Mouse (Mus musculus) right cerebral cortex, adult 2 months (tissue): ENCODE results near the gene Gm20388.
"Not testable (repeated sequence)": the region's sequence is repeated elsewhere in the genome, so short reads cannot be mapped to it uniquely, and the experiment has no call there.

Experiments used
- DNase-seq, 2 experiments: peaks; one replicate each; pipeline ENCODE4 v3.0.0; 2021 to 2022; ENCODE audit warnings: low spot score in 2 of 2

Gene Gm20388

DNA sequence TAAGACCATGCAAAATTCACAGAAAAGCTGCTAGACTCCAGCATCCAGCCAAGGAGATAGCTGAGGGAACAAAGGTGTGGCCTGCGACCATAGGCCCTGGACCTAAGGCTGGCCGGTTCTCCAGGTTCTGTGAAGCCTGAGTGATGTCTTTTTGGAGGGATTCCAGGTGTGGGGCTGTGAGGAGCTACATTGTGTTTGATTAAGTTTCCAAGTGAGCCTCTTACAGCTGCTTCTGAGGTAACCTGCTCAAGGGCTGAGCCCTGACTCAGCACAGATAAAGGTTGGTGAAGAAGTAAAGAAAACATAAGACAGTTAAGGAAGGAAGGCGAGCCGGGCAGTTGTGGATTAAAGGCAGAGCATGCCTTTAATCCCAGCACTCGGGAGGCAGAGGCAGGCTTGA is 3591.6 kb downstream of the Gm20388 start:
- DNase-seq: no peak

- no peak for DNase-seq
These were observed 3593.3 kb downstream of the Gm20388 start for GRCm38 (mm10) chr8:123503801-123504467.

DNA sequence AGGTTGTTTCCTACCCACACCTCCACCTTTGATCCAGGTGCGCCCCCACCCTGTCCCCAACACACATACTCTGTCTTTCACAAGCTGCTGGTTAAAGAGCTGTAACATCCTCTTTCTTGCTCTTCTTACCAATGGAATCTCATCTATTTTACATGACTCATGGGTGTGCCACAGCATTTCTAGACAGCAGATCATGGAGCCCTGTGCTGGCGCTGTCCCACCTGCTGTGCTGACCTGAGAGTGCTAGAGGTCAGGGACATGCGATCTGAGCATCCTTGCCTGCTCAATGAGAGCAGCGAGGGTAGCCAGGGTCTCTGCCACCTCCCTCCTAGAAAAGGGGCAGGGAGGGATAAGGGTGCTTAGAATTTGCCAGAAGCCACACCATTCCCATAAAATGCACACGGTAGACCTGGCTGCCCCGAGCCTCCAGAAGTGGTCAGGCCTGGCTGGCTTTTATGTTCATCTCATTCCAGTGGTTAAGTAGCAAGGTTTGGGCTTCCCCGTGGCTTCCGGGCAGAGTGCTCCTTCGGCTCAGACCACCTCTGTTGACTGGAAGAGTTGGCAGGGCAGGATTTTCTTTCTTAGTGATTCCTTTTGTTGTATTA is 3594.1 kb downstream of the Gm20388 start:
- DNase-seq: no peak

GRCm38 (mm10) chr8:123505267-123505666 is 3594.6 kb downstream of the Gm20388 start:
- no peak for DNase-seq

- DNase-seq: no peak
These were observed 3595.1 kb downstream of the Gm20388 start for GRCm38 (mm10) chr8:123505695-123506094.

DNA sequence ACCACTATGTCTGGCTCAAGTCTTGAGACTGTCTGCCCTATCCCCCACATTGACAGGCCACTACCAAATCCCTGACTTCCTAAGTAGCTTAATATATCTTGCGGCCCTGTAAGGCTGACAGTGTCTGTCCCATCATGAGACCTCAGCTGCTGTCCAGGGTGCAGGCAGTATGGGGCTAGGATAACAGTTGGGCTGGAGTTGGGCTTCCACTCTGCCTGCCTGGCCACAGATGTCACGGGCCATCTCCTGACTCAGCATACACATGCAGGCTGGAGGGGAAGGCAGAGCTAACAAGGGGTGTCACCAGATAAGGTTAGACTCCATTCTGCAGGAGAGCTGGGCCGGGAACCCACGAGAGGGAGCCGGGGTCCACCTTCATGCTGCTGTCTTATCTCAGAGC is 3596.5 kb downstream of the Gm20388 start:
- DNase-seq: no peak

DNA sequence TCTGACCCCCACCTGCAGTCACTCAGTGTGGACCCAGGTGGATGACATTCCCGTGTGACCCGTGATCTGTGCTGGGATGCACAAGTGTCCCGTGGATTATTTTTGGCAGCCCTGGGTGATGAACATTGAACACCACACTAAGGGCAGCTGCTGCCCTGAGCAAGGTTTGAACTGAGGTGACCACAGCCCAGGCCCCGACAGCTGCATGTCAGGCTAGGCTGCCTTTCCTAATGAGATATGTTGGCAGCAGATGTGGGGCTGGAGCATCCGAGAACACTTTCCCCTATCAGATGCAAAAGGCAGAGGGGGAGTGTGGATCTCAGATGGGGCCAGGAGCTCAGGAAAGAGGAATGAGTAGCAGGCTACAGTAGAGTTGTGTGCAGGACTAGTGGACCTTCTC is 3600.2 kb downstream of the Gm20388 start:
- no peak for DNase-seq

- peak in 1 of 2 experiments; percentile 26 for DNase-seq
These were observed 3603.5 kb downstream of the Gm20388 start for GRCm38 (mm10) chr8:123514136-123514535.

- peak; percentile 44 to 46 for DNase-seq
These were observed 3604.3 kb downstream of the Gm20388 start, which contains the start of gene Dbndd1 for GRCm38 (mm10) chr8:123514781-123515539. Gene Dbndd1, minus strand, starts transcription at chr8:123515463.

GRCm38 (mm10) chr8:123515540-123515897 is 3604.9 kb downstream of the Gm20388 start:
- peak in 1 of 2 experiments; percentile 29 for DNase-seq

- DNase-seq: no peak
These were observed 3606.0 kb downstream of the Gm20388 start for GRCm38 (mm10) chr8:123516596-123516995.

GRCm38 (mm10) chr8:123518172-123518571 is 3607.5 kb downstream of the Gm20388 start:
- no peak for DNase-seq

- DNase-seq: peak; percentile 90 to 92
These were observed 3608.0 kb downstream of the Gm20388 start, which contains the start of gene Gas8 for GRCm38 (mm10) chr8:123518667-123519066. Gene Gas8, plus strand, starts transcription at chr8:123518834.

- DNase-seq: not testable (repeated sequence)
These were observed 3609.4 kb downstream of the Gm20388 start for GRCm38 (mm10) chr8:123520048-123520447.

DNA sequence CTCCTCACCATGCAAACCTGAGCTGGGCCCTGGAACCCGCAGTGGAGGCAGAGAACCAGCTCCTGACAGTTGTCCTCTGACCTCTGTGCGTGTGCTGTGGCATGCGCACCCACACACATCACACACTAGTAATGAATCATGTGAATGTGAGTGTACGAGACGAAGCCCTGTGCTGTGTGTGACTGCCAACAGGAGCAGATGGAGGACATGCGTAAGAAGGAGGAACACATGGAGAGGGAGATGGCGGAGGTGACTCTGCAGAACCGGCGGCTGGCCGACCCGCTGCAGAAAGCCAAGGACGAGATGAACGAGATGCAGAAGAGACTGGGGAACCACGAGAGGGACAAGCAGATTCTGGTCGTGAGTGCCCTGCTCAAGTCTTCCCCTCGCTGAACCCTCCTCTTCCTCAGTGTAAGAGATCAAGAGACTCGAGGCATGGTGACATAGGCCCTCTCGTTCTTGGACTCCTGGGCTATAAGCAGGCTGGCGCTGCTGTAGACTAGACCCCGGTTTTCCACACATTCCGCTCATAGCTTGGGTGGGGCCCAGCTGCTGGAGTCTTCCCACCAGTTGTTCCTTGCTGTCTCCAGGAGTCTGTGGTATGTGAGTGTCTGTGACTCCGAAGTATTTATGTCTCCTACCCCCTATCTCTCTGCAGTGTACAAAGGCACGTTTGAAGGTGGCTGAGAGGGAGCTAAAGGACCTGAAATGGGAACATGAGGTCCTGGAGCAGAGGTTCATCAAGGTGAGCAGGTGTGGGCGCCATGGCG is 3617.3 kb downstream of the Gm20388 start:
- peak; percentile 33 to 50 for DNase-seq

DNA sequence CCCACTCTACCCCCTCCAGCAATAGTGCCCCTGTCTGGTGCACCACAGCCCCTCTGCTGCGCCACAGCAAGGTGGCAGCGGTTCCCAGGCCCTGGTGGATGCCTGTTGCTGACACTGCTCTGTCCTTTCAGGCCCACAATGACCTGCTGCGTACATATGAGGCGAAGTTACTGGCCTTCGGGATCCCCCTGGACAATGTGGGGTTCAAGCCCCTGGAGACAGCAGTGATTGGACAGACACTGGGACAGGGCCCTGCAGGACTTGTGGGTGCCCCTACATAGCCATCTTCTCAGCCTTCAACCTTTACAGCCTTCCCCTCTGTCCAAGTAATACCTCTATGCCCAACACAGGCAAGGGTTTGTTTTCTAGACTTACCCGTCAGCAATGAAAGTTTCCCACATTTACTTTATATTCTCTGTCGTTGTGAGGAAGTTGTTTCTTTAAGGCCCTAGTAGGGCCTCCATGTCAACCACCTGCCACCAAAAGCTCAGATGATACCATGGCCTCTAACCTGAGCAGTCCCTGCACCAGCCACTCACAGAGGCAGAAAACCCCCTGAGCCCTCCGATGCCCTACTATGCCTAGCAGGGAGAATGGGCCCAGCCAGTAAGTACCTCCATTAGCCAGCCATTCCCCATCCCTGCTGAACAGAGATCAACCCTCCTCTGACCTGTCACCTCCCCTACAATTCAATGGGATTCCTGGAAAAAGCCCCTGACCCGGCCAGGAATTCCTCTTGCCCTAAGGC is 3625.8 kb downstream of the Gm20388 start:
- no peak for DNase-seq

DNA sequence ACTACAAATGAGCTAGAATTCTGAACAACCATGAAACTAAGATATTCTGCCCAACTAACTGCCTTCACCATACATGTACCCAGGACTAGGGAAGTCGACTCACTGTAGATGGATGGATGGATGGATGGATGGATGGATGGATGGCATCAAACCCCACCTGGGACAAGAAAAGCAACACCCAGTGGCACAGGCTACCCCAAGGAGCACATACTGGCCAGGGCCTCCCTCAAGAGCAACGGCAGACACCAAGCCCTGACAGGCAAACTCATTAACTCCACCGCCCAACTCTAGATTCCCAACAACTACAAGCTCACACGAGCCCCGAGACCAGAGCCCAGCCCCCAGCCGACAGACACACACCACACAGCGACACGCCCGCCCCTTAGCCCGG is 3626.3 kb downstream of the Gm20388 start:
- no peak for DNase-seq

GRCm38 (mm10) chr8:123537641-123538040 is 3627.0 kb downstream of the Gm20388 start:
- not testable (repeated sequence) for DNase-seq

DNA sequence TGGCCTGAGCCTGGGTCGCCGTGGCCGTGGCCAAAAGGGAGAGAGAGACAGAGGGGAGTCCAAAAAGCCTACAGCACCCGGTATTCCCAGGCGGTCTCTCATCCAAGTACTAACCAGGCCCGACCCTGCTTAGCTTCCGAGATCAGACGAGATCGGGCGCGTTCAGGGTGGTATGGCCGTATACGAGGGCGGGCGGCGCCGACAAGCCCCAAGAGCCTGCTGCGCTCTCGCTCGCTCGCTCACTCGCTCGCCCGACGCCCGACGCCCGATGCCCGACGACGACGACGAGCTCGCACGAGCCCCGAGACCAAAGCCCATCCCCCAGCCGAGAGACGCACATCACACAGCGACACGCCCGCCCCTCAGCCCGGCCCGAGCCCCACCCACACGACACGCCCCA is 3653.6 kb downstream of the Gm20388 start:
- not testable (repeated sequence) for DNase-seq

DNA sequence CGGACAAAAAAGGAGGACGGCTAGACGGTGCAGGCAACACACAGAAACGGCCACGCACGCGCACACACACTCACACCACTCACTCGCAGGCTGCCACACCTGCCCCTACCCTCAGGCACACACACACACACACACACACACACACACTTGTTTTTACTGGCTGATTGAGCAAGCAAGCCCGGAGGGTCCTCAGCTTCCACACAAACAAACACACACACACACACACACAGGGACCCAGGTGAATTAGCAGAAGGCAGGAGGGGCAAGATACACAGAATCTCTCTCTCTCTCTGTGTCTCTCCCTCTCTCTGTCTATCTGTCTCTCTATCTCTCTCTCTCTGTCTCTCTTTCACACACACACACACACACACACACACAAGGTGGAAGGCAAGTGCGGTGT is 3664.7 kb downstream of the Gm20388 start:
- DNase-seq: peak in 1 of 2 experiments; percentile 2

DNA sequence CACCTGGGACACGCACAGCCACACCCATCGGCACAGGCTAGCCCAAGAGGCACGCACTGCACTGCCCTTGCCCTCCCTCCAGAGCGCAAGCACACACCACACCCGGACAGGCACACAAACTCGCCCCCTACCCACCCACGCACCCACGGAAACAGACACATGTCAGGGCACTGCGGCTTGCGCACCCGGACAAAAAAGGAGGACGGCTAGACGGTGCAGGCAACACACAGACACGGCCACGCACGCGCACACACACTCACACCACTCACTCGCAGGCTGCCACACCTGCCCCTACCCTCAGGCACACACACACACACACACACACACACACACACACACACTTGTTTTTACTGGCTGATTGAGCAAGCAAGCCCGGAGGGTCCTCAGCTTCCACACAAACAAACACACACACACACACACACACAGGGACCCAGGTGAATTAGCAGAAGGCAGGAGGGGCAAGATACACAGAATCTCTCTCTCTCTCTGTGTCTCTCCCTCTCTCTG is 3690.1 kb downstream of the Gm20388 start:
- peak in 1 of 2 experiments; percentile 2 for DNase-seq
